Mouse (Mus musculus) layer of hippocampus, adult 2 months (tissue): ENCODE measurements around the gene Mapk12. TPM values are rescaled to one million over a fixed set of nuclear protein-coding genes. Genes with fewer than 3 reads are reported as not detected.
A peak's percentile ranks its signal among the peaks of the same experiment; 100 is the strongest.

Experiments
- DNase-seq, 2 experiments: peaks; one replicate each; pipeline ENCODE4 v3.0.0; 2022; ENCODE audit warnings: low spot score in 2 of 2
- H3K27ac ChIP-seq: fragments of 200-600 bp; 2 replicates; pipeline ENCODE4 v1.8.1; 2022
- H3K4me3 ChIP-seq: fragments of 200-600 bp; 2 replicates; pipeline ENCODE4 v1.8.1; 2022; ENCODE audit warnings: mild to moderate bottlenecking
- CTCF ChIP-seq: fragments of 200-600 bp; conservative IDR thresholded peaks from 2 replicates; pipeline ENCODE4 v1.8.1; 2022; ENCODE audit warnings: antibody characterized with exemption, mild to moderate bottlenecking, moderate library complexity
- total RNA-seq, 2 experiments: library from RNA; stranded (reverse); gene quantifications; 2 replicates each; pipeline ENCODE4 v1.2.3; 2021

The Mapk12 gene
- total RNA-seq, 2 experiments from 2014 or later = 4.4 to 5.6 TPM

- Histone ChIP-seq H3K27ac (no peak overlapping the region), H3K4me3 (no peak overlapping the region)
- DNase-seq = no peak
- TF ChIP-seq CTCF = no peak
Measured at GRCm38 (mm10) chr15:89126622-89127021, 13.9 kb downstream of the Mapk12 start.

GRCm38 (mm10) chr15:89125351-89125750 is 15.2 kb downstream of the Mapk12 start:
- no peak overlapping the region for H3K4me3 ChIP-seq
- DNase-seq = no peak
- no peak for TF ChIP-seq CTCF
- H3K27ac ChIP-seq = no peak overlapping the region

GRCm38 (mm10) chr15:89124312-89124711 is 16.2 kb downstream of the Mapk12 start:
- Histone ChIP-seq H3K27ac (no peak overlapping the region), H3K4me3 (no peak overlapping the region)
- TF ChIP-seq CTCF = no peak
- no peak for DNase-seq

GRCm38 (mm10) chr15:89123595-89123994 is 16.9 kb downstream of the Mapk12 start:
- Histone ChIP-seq H3K4me3 (peak overlapping the region; percentile 64), H3K27ac (peak overlapping the region; percentile 90)
- DNase-seq = peak; percentile 37 to 62
- TF ChIP-seq CTCF = peak; percentile 71

DNA sequence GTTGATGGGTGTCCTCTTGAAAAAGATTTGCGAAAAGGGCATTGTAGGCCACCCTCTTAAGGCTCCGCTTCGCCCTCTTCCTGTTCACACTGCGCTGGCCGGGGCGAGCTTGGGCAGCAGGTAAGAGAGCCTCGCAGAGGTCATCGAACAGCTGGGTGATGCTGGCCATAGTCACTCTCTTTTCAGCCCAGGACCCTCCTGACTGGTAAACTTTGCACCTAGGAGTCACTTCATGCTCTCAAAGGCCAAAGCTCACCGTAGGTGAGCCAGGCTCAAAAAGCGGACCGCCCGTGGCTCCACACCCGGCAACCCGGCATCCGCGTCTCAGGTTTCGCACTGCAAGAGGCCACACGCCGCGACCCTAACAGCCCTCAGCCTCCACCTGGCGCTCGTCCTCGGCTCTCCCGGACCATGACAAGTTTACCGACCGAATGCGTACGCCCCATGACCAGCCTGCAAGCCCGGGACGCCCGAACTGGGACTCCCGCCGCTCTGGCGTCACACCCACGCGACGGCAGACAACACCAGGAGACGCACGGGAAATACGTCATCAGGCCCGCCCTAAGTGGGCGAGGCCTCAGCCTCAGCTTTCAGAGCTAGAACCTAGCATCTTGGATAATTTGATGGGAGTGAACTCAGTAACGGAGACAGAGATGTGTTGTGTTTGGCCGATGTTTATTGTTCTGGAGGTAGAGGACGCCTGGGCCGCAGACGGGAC is 17.7 kb downstream of the Mapk12 start, which contains the start of gene Tubgcp6:
TSS of gene Tubgcp6 (minus strand) at position 464 of the 718 bp plus-strand sequence.
- Histone ChIP-seq H3K4me3 (peak within 1 kb of the TSS; percentile 64), H3K27ac (peak within 1 kb of the TSS; percentile 90)
- no peak for TF ChIP-seq CTCF
- DNase-seq = peak; percentile 95 to 96

DNA sequence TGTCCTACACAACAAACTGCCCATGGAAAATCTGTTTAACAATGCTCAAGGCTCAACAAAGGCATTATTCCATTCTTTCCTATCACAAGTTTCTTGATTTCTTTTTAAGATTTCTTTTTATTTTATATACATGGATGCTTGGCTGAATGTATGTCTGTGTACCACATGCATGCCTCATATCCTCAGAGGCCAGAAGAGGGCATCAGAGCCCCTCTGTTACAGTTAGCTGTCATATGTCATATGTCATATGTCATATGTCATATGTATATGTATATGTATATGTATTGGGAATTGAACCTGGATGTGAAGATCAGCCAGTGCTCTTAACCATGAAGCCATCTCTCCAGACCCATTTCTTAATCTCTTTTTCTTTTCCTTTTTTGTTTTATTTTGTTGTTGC is 22.5 kb downstream of the Mapk12 start:
- Histone ChIP-seq H3K27ac (no peak overlapping the region), H3K4me3 (no peak overlapping the region)
- TF ChIP-seq CTCF = peak; percentile 65
- DNase-seq = no peak

GRCm38 (mm10) chr15:89110147-89110546 is 30.4 kb downstream of the Mapk12 start:
- Histone ChIP-seq H3K27ac (no peak overlapping the region), H3K4me3 (no peak overlapping the region)
- peak; percentile 44 for TF ChIP-seq CTCF
- no peak for DNase-seq

DNA sequence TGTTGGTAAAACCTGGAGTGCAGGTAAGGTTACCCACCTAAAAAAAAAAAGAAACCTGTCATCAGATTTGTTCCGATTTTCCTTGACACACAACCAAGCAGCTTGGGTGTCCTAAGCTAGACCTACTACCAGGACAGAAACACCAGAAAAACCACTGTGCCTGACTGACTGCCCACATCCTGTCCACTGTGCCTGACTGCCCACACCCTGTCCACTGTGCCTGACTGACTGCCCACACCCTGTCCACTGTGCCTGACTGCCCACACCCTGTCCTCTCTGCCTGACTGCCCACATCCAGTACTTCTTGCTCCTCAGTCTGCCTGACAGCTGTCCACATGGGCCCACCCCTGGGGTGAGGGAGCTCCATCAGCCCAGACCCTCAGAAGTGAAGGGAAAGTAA is 33.5 kb downstream of the Mapk12 start:
- Histone ChIP-seq H3K27ac (no peak overlapping the region), H3K4me3 (no peak overlapping the region)
- no peak for TF ChIP-seq CTCF
- DNase-seq = no peak

DNA sequence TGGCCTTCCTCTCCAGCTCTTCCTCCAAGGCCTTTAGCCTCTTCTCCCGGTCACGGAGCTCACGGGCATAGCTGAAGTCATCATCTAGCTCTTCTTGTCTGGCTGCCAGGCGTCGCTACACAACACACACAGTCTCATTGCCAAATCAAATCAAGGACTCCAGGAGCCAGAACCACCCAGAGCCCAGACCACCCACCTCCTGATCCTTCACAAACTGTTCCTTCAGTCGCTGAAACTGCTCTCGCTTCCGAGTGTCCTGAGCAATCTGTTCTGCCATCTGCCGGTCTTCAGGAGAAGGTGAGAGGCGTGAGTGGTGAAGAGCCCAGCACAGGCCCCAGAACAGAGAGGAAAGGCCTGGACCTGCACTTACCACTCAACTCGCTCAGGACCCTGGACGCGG is 34.4 kb downstream of the Mapk12 start:
- Histone ChIP-seq H3K4me3 (no peak overlapping the region), H3K27ac (peak overlapping the region; percentile 46; the same call in 1 of the 2 replicates)
- no peak for DNase-seq
- no peak for TF ChIP-seq CTCF

DNA sequence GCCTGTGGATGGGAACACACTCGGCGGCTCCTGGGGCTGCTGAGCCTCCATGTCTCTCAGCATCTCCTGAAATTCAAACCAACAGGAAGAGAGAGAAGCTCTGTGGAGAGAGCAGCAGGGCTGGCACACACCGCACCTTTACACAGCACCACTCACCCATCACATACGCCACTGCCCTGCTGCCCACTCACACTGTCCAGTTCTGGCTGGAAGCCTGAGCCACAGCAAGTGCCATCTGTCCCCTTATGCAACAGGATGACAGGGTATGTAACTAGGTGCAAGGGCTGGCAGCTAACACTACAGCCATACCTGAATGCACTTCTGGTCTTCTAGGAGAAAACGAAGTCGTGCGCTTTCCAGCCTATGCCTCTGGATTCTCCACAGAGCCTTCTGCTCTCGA is 36.1 kb downstream of the Mapk12 start:
- Histone ChIP-seq H3K4me3 (no peak overlapping the region), H3K27ac (no peak overlapping the region)
- TF ChIP-seq CTCF = no peak
- no peak for DNase-seq

DNA sequence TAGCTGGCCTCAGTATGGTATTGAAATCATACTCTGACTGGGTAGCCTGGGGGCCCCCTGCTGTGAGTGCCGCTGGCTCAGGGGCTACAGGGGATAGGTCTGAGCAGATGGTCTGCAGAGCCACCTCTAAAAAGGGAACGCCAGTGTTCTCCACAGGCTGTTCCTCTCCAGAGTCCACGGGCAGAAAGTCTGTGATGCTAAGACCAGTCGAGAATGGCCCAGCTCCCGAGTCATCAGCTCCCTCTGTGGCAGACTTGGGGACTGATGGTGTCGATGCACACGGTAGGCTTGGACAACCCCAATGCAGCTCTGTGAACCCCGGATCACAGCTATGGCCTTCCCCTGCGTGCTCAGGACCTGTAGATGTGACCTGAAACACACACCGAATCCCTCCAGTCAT is 36.6 kb downstream of the Mapk12 start:
- peak; percentile 29 for TF ChIP-seq CTCF
- no peak overlapping the region for H3K27ac ChIP-seq
- DNase-seq = no peak
- H3K4me3 ChIP-seq = no peak overlapping the region

DNA sequence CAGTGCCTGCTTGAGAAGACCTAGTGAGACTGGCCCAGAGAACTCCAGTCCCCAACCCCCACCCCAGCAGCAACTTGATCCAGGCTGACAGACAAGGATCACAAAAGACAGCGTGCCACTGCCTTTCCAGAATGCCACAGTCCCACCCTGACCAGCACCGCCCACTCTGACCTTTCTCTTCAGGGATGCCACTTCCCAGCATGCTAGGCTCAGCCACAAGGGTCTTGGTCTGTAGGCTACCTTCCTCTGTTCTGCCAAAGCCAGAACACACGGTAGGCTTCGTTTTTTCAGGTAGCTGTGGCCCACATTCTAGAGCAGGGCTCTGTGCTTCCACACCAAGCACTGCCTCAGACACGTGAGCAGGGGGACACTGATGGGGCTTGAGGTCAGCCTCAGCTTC is 37.9 kb downstream of the Mapk12 start:
- H3K27ac ChIP-seq = no peak overlapping the region
- H3K4me3 ChIP-seq = no peak overlapping the region
- DNase-seq = no peak
- no peak for TF ChIP-seq CTCF

- no peak overlapping the region for H3K4me3 ChIP-seq
- TF ChIP-seq CTCF = no peak
- H3K27ac ChIP-seq = no peak overlapping the region
- DNase-seq = no peak
Measured at GRCm38 (mm10) chr15:89100823-89101222, 39.7 kb downstream of the Mapk12 start.

- TF ChIP-seq CTCF = no peak
- Histone ChIP-seq H3K4me3 (no peak overlapping the region), H3K27ac (no peak overlapping the region)
- DNase-seq = no peak
Measured at GRCm38 (mm10) chr15:89098616-89099015, 41.9 kb downstream of the Mapk12 start.
